In the genomic region with DNA sequence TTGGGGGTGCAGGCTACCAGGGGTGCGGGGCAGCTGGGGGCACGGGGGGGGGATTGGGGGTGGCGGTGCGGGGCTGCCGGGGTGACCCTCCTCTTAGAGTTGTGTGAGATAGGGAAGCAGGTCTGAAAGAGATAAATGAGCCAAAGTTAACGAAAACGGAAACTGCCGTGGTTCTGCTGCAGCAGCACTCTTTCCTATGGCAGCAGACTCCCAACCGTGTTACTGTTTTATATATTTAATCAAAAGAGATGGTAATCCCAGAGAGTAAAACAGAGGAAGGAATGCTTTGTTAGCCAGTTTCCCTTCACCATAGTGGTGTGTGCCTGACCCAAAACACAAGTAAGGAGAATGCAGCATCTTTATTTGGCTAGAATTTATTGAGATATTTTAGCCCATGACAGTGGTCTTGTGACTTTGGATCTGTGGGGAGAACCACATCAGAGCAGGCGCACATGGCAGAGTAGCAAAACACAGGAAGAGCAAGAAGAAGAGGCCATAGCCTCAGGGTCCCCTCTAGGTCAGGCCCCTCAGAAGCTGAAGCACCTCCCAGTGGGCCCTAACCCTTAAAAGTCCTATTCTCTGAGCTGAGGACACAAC, we compare ENCODE assay signal across 23 mouse cellular contexts. TPM values are rescaled to one million over a fixed set of nuclear protein-coding genes. Genes with fewer than 3 reads are reported as not detected.
A peak's percentile ranks its signal among the peaks of the same experiment; 100 is the strongest.
DNase-seq lines count a peak whose midpoint lies in the region; ATAC-seq and TF ChIP-seq lines count a peak whose summit lies in the region.
"Had no signal": no experiment of that assay in that cellular context is flagged by ENCODE, and none has a peak within 500 bp of the region (broad histone marks: within the 10 kb centered on the region; RNA-seq: fewer than 3 reads in every experiment).

No protein-coding gene starts in this region.

- no peak overlapping the region for H3K4me3 ChIP-seq in liver, embryonic 11.5 days (ENCODE audit: low read depth, low read length)
- no peak overlapping the region for H3K4me3 ChIP-seq in liver, postnatal 0 days (ENCODE audit: low read depth, low read length)
- no peak overlapping the region for H3K4me3 ChIP-seq in liver, embryonic 13.5 days (replicated peaks)
- H3K4me3 ChIP-seq in forebrain, embryonic 11.5 days (ENCODE audit: low read depth, low read length) = no peak overlapping the region
- H3K4me3 ChIP-seq: forebrain, embryonic 15.5 days; hindbrain, embryonic 10.5 days; hindbrain, embryonic 15.5 days; kidney, embryonic 15.5 days; left cerebral cortex, adult 2 months; limb, embryonic 12.5 days; lung, embryonic 15.5 days; midbrain, embryonic 13.5 days had no signal

- no peaks in the 10 kb centered on the region for H3K36me3 ChIP-seq in liver, embryonic 11.5 days (ENCODE audit: control insufficient read depth, insufficient read depth, low read length)
- no peaks in the 10 kb centered on the region for H3K36me3 ChIP-seq in liver, postnatal 0 days (replicated peaks; ENCODE audit: insufficient read depth, low read length)
- no peaks in the 10 kb centered on the region for H3K36me3 ChIP-seq in liver, embryonic 13.5 days
- no peaks in the 10 kb centered on the region for H3K36me3 ChIP-seq in forebrain, embryonic 11.5 days (ENCODE audit: control insufficient read depth, insufficient read depth, low read length)
- H3K36me3 ChIP-seq: forebrain, embryonic 15.5 days; hindbrain, embryonic 10.5 days; hindbrain, embryonic 15.5 days; kidney, embryonic 15.5 days; limb, embryonic 12.5 days; lung, embryonic 15.5 days; midbrain, embryonic 13.5 days had no signal

- peaks cover 3% of the 10 kb centered on the region for H3K4me1 ChIP-seq in liver, embryonic 11.5 days (replicated peaks; ENCODE audit: control insufficient read depth, insufficient read depth, low read length)
- no peaks in the 10 kb centered on the region for H3K4me1 ChIP-seq in liver, postnatal 0 days (ENCODE audit: insufficient read depth)
- peaks cover 14% of the 10 kb centered on the region for H3K4me1 ChIP-seq in liver, embryonic 13.5 days (replicated peaks)
- H3K4me1 ChIP-seq in forebrain, embryonic 11.5 days (replicated peaks; ENCODE audit: control insufficient read depth, insufficient read depth, low read length) = no peaks in the 10 kb centered on the region
- H3K4me1 ChIP-seq: forebrain, embryonic 15.5 days; hindbrain, embryonic 15.5 days; kidney, embryonic 15.5 days; limb, embryonic 12.5 days; midbrain, embryonic 13.5 days had no signal

- no peak for TF ChIP-seq CTCF in liver, postnatal 0 days (IDR thresholded peaks at IDR 0.05; ENCODE audit: low read depth)

- 31% methylated on average over 10 of the region's 10 CpGs for WGBS in liver, embryonic 11.5 days
- WGBS in liver, postnatal 0 days (ENCODE audit: insufficient replicate concordance) = 36% methylated on average over 10 of the region's 10 CpGs
- WGBS in liver, embryonic 13.5 days (ENCODE audit: insufficient replicate concordance) = 15% methylated on average over 10 of the region's 10 CpGs
- 88% methylated on average over 10 of the region's 10 CpGs for WGBS in forebrain, embryonic 11.5 days

- no peaks in the 10 kb centered on the region for H3K9me3 ChIP-seq in liver, embryonic 11.5 days (ENCODE audit: control insufficient read depth, low read length)
- no peaks in the 10 kb centered on the region for H3K9me3 ChIP-seq in liver, postnatal 0 days (ENCODE audit: low read length)
- no peaks in the 10 kb centered on the region for H3K9me3 ChIP-seq in liver, embryonic 13.5 days (replicated peaks)
- no peaks in the 10 kb centered on the region for H3K9me3 ChIP-seq in forebrain, embryonic 11.5 days (ENCODE audit: control insufficient read depth, low read length)
- H3K9me3 ChIP-seq: forebrain, embryonic 15.5 days; hindbrain, embryonic 10.5 days; hindbrain, embryonic 15.5 days; kidney, embryonic 15.5 days; lung, embryonic 15.5 days had no signal

- H3K9ac ChIP-seq in liver, embryonic 11.5 days (ENCODE audit: low read depth, low read length) = no peak overlapping the region
- no peak overlapping the region for H3K9ac ChIP-seq in liver, postnatal 0 days (replicated peaks)
- H3K9ac ChIP-seq in liver, embryonic 13.5 days = no peak overlapping the region; the same call in 1 of the 2 replicates
- no peak overlapping the region for H3K9ac ChIP-seq in forebrain, embryonic 11.5 days (ENCODE audit: low read length)
- H3K9ac ChIP-seq: forebrain, embryonic 15.5 days; hindbrain, embryonic 15.5 days; kidney, embryonic 15.5 days; limb, embryonic 12.5 days; liver, embryonic 14.5 days; lung, embryonic 15.5 days; midbrain, embryonic 13.5 days had no signal

- H3K27ac ChIP-seq in liver, embryonic 11.5 days (ENCODE audit: low read depth, low read length) = no peak overlapping the region
- no peak overlapping the region for H3K27ac ChIP-seq in liver, postnatal 0 days (ENCODE audit: low read depth)
- no peak overlapping the region for H3K27ac ChIP-seq in liver, embryonic 13.5 days
- H3K27ac ChIP-seq in forebrain, embryonic 11.5 days (ENCODE audit: low read depth, low read length) = no peak overlapping the region
- H3K27ac ChIP-seq: forebrain, embryonic 15.5 days; hindbrain, embryonic 10.5 days; hindbrain, embryonic 15.5 days; kidney, embryonic 15.5 days; left cerebral cortex, adult 2 months; limb, embryonic 12.5 days; liver, embryonic 14.5 days; lung, embryonic 15.5 days; midbrain, embryonic 13.5 days had no signal

- no peaks in the 10 kb centered on the region for H3K27me3 ChIP-seq in liver, embryonic 11.5 days (replicated peaks; ENCODE audit: control insufficient read depth, insufficient read depth, low read length)
- H3K27me3 ChIP-seq in liver, postnatal 0 days (ENCODE audit: insufficient read depth, low read length) = no peaks in the 10 kb centered on the region
- no peaks in the 10 kb centered on the region for H3K27me3 ChIP-seq in liver, embryonic 13.5 days
- H3K27me3 ChIP-seq in forebrain, embryonic 11.5 days (ENCODE audit: control insufficient read depth, insufficient read depth, low read length) = no peaks in the 10 kb centered on the region
- H3K27me3 ChIP-seq: CH12.LX; forebrain, embryonic 15.5 days; hindbrain, embryonic 15.5 days; kidney, embryonic 15.5 days; limb, embryonic 12.5 days; lung, embryonic 15.5 days; midbrain, embryonic 13.5 days had no signal

- peak overlapping the region; percentile 28; the same call in 1 of the 2 replicates for H3K4me2 ChIP-seq in liver, embryonic 11.5 days
- no peak overlapping the region for H3K4me2 ChIP-seq in liver, postnatal 0 days (ENCODE audit: low read depth, low read length)
- H3K4me2 ChIP-seq in liver, embryonic 13.5 days = 0 out of 2 replicates have a peak overlapping the region, but pooled peaks have one; percentile 23
- H3K4me2 ChIP-seq in forebrain, embryonic 11.5 days (ENCODE audit: low read depth, low read length, severe bottlenecking) = no peak overlapping the region
- H3K4me2 ChIP-seq: forebrain, embryonic 15.5 days; hindbrain, embryonic 15.5 days; kidney, embryonic 15.5 days; limb, embryonic 12.5 days; lung, embryonic 15.5 days; midbrain, embryonic 13.5 days had no signal

- DNase-seq in liver, embryonic 11.5 days (ENCODE audit: low spot score) = no peak
- no peak for DNase-seq in liver, postnatal 0 days
- peak; percentile 10 for DNase-seq in thymus, postnatal 25 days
- DNase-seq in thymus, postnatal 0 days (ENCODE audit: low spot score) = no peak
- no peak for DNase-seq in liver, embryonic 13.5 days
- no peak for DNase-seq in forebrain, embryonic 11.5 days (ENCODE audit: low spot score)
- no peak for DNase-seq in urinary bladder, postnatal 25 days (ENCODE audit: low spot score)
- DNase-seq: adrenal gland, adult 8-10 months; cerebellum, adult 2 months; cerebellum, postnatal 14 days; heart, postnatal 14 days; kidney, adult 18-20 months; kidney, postnatal 25 days had no signal

- ATAC-seq in liver, embryonic 11.5 days (replicated peaks; ENCODE audit: low FRiP score) = no peak
- ATAC-seq in liver, postnatal 0 days = no peak
- ATAC-seq in liver, embryonic 13.5 days (ENCODE audit: low read depth) = no peak
- no peak for ATAC-seq in forebrain, embryonic 11.5 days (replicated peaks; ENCODE audit: low FRiP score)
- ATAC-seq: forebrain, embryonic 15.5 days; midbrain, embryonic 13.5 days had no signal

- no peak for TF ChIP-seq EP300 in liver, postnatal 0 days (IDR thresholded peaks at IDR 0.05; ENCODE audit: low read depth)

RNA-seq across cellular contexts. Expression of gene Gnb4, which starts 40.1 kb away (rescaled TPM):
- polyA plus RNA-seq in liver, embryonic 11.5 days (2014; fragmentation: Nextera tagmentation; extraction: Ambion mirVana) = 24.9 and 27.2 TPM in 2 replicates
- 6.6 and 6.7 TPM in 2 replicates for polyA plus RNA-seq in liver, postnatal 0 days (2015; fragmentation: Nextera tagmentation; extraction: Ambion mirVana)
- polyA plus RNA-seq in thymus, postnatal 0 days (2015; fragmentation: Nextera tagmentation; extraction: Ambion mirVana) = 43.3 and 45.5 TPM in 2 replicates
- 10.7 and 12.2 TPM in 2 replicates for polyA plus RNA-seq in liver, embryonic 13.5 days (2015; fragmentation: Nextera tagmentation; extraction: Ambion mirVana)
- polyA plus RNA-seq in forebrain, embryonic 11.5 days (2014; fragmentation: Nextera tagmentation; extraction: Ambion mirVana) = 35.5 and 45.6 TPM in 2 replicates

RNA-seq across cellular contexts. Expression of gene Actl6a, which starts 49.6 kb away (rescaled TPM):
- 195 and 196 TPM in 2 replicates for polyA plus RNA-seq in liver, embryonic 11.5 days (2014; fragmentation: Nextera tagmentation; extraction: Ambion mirVana)
- 40.0 and 42.1 TPM in 2 replicates for polyA plus RNA-seq in liver, postnatal 0 days (2015; fragmentation: Nextera tagmentation; extraction: Ambion mirVana)
- polyA plus RNA-seq in thymus, postnatal 0 days (2015; fragmentation: Nextera tagmentation; extraction: Ambion mirVana) = 164 and 171 TPM in 2 replicates
- 113 and 127 TPM in 2 replicates for polyA plus RNA-seq in liver, embryonic 13.5 days (2015; fragmentation: Nextera tagmentation; extraction: Ambion mirVana)
- 276 and 280 TPM in 2 replicates for polyA plus RNA-seq in forebrain, embryonic 11.5 days (2014; fragmentation: Nextera tagmentation; extraction: Ambion mirVana)

Comparison
In these comparisons a context has a peak if more than half of its experiments do, and no peak if none do; other contexts are left out.
1. H3K4me2 ChIP-seq: peak in liver, embryonic 11.5 days (single experiment) and liver, embryonic 13.5 days (single experiment); none in liver, postnatal 0 days (single experiment) and forebrain, embryonic 11.5 days (single experiment).